Mouse (Mus musculus): ENCODE measurements around the gene Phldb2.

Gene Phldb2

DNA sequence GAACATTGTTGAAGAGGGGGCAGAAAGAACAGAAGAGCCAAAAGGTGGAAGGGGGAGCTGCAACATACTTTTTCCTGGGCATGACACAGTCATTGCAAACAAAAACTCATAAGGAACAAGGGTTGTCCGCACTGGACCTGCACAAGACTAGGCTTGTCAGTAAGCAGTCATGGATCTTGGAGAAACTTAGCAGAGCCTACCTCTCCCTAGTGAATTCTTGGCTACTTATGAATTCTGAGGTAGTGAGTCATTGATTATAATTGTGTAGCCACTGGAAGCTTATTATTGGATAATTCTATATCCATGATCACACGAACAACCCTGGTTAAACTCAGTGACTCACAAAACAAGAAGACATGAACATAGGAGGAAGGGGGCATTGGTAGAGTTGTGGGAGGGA is 7.1 kb downstream of the Phldb2 start:
- DNase-seq (ENCODE audit: low spot score), result no peak

DNA sequence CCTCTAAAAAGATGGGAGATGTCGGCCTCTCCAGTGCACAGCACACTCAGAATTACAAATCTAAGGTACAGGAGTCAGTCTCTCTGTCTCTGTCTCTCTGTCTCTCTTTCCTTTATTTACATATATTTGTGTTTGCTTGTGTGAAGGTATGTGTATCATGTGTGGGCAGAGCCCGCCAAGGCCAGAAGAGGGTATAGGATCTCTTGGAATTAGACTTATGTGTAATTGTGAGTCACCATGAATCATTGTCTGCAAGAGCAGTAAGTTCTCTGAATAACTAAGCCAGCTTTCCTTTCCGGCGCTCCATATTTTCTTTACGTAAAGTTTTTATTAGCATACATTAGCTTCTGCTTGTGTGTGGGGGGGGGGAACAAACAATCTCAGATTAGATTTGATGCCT is 7.7 kb downstream of the Phldb2 start:
- DNase-seq (ENCODE audit: low spot score), result no peak

DNA sequence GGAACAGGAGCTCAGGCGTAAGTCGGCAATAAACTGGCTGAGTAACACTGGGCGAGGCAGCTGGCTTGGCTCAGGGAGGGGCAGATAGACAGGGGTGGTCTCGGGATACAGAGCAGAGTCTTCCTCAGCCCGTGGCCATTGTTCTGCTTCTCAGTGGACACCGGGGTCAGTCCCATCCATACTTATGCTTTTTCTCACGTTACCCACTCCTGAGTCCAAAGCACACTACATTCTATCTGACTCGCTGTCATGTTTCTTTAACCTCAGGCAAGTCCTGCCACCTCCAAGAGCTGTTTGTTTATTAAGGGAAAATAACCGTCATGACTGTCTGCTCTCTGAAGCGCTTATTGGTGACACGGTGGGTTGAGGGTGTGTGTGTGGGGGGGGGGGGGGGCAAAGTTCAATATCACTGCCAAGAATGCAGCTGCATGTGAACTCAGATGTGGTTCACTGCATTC is 8.2 kb downstream of the Phldb2 start:
- DNase-seq (ENCODE audit: low spot score), result no peak

DNA sequence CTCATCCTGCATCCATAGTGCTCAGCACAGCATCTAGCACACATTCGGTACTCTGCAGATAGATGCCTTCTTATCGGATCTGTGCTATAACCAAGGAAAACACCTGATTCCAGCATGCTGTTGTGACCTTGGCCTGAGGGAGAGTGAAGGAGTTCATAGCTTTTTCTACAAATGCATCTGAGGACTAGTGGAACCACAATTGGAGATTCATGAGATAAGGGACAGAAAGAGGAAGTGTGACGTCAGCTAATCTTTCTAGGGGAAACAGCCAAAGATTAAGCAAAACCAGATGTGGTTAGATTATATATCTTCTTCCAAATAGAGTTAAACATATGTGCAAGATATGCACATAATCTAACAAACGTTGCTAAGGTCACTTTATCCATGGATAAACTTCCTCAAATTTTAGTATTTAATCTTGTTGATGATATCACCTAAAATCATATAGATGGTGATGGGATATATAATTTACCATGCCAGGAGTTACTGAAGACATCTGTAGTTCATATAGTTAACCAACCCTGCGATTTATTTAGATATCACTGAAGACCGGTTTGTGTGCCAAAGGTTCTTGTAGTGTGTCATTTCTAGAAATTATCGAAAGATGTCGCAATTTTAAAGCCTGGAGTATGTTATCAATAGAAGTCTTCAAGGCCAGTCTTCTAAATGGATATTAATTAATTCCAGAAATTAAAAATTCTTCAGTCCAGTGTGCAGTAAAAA is 11.1 kb downstream of the Phldb2 start:
- no peak for DNase-seq (ENCODE audit: low spot score)

DNA sequence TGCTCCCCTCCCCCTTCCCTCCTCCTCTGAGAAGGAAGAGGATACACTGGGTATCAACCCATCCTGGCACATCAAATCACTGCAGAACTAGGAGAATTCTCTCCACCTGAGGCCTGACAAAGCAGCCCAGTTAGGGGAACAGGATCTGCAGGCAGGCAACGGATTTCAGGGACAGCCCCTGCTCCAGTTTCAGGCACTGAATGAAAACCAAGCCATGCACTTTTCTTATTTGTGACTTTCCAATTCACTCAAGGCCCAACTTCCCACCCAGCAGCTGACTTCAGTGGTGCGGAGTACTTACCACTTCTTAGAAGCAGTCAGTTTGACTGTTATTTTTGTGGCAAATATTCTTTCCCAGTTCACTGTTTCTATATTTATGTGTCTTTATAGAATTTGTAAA is 12.7 kb downstream of the Phldb2 start:
- no peak for DNase-seq (ENCODE audit: low spot score)

DNA sequence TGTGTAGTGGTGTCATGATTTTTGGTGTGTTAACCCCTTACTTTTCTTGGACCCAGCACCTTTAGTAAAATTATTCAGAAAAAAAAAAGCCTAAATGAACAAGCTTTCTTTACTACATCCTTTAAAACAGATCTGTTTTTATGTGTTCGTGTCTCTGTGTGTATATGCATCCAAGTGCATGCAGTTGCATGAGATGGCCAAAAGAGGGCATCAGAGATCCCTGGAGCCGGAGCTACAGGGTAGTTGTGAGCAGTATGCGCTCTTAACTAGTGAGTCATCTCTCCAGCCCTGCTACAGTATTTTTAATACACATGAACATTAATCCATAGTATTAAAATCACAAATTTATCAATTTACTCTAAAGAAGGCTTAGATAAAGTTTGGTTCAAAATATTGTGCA is 14.0 kb downstream of the Phldb2 start:
- DNase-seq (ENCODE audit: low spot score), result no peak

DNA sequence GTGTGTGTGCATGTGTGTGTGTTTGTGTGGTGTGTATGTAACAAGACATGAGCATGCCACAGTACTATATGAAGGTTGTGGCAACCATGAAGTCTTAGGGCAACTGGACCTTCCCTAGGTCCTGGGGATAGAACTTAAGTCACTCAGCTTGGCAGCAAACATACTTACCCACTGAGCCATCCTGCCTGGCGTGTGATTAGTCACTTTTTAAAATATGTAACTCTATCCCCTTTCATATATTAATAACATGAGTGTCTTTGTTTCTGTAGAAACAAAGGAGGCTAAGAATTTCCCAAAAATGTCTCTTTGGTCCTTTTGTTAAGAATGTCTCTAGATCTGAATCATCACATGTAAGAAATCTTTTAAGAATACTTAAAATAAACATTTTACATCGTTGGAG is 16.0 kb downstream of the Phldb2 start:
- no peak for DNase-seq (ENCODE audit: low spot score)

DNA sequence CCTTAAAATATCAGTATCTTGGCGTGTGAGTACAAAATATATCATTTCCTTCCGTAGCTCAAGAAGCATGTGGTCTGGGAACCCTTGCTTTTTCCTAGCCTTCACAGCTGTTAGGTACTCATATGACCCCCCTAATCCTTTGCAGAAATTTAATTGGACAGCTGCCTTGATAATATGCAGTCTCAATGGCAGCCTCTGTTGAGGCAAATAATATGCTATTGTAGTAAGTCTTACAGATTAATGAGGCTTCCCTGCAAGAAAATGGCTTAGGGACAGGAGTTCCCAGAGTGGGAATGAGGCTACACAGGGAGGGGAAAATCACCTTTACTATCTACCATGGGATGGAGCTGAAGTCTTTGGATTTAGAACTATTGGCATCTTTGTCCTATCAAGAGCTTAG is 16.9 kb downstream of the Phldb2 start:
- DNase-seq (ENCODE audit: low spot score), result no peak

DNA sequence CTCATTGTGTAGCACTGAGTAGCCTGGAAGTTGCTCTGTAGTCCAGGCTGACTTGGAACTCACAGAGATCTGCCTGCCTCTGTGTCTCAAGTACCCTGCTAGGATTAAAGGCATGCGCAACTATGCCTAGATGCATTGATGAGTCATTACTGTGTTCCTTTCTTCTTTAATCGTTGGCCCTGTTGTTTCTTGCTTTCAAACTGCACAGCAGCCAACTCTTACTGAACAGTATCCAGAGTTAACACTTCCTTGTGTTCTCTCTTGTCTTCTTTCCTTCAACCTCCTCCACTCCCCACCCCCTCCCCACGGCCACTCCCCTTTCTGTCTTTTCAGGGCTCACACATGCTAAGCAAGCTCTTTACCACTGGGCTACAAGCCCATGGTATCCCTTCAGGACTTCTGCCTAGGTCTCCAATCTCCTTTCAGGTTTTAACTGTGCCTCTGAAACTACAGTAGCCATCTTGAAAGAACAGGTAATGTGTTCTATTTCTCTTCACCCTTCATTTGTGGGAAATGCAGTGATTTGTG is 17.4 kb downstream of the Phldb2 start:
- DNase-seq (ENCODE audit: low spot score), result no peak

DNA sequence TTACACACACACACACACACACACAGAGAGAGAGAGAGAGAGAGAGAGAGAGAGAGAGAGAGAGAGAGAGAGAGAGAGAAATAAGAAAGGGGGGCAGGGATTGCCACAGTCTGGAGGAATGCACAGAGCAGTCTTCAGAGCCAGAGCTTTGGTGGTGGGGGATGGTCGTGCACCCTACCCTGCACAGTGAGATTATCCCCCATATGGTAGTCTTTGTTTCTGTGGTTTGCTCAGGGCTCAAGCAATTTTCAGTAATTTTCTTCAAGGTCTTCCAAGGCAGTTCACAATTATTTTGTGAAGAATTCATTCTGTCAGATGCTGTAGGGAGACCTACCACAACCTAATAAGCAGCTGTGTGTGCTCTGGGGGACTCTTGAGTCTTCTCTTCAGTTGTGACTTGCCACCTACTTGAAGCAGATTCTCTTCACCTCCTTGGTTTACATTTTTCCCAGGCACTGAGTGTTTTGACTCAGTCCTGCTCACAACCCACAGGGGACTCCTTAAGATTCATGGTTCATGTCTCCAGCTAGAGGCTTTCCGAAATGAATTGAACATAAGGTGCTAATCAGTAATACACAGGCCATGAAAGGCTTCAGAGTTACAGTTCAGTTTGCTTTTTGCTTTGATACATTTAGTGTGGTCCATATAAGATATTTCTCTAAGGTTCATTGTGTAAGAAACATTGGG is 18.5 kb downstream of the Phldb2 start:
- no peak for DNase-seq (ENCODE audit: low spot score)

DNA sequence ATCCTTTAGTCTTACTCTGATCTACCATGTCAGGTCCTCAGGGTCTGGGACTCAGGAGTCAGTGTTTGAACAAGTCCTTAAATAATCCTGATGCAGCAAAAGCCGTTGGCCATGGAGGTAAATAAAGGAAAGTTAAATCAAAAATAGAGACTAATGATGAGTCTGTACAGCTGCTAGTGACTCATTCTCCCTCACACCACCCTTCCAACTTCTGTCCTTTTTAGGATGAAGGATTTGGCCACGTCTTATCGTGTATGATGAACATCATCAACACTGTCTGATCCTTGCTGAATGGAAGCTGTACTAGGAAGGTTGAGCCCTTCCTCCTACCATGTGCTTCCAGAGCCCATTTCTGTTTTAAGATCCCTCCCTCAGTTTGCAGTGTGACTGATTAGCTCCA is 23.1 kb downstream of the Phldb2 start:
- DNase-seq (ENCODE audit: low spot score), result no peak

DNA sequence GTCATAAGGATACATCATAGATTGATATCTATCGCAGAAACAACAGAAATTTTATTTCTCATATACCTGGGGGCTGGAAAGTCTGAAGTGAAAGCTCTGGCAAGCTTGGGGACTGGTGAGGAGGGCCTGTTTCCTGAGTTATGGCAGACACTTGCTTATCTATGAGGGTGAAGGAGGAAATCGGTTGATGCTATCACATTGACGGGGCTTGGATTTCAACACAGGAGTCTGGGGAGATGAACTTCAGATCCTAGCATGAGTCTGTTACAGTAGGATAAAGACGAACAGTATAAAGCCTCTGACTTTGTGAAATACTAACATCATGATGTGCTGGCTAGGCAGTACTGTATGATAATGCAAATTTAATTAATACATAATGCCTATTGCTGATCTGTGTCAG is 25.3 kb downstream of the Phldb2 start:
- no peak for DNase-seq (ENCODE audit: low spot score)

DNA sequence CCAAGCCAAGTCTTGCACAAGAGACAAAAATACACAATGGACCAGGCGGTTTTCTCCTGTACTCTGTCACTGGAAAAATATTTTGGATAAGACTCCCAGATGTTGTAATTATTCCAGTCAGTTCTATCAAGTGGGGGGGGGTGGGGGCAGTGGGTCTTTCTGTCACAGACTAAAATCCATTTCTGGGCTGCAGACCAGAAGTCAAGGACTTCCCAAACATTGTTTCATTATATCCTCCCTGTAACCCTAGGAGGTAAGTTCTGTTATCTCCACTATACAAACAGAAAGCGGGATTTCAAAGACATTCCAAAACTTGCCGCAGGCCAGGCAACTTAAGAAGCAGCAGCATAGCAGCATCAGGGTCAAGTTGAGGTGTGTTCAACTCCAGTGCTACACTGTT is 25.8 kb downstream of the Phldb2 start:
- no peak for DNase-seq (ENCODE audit: low spot score)

DNA sequence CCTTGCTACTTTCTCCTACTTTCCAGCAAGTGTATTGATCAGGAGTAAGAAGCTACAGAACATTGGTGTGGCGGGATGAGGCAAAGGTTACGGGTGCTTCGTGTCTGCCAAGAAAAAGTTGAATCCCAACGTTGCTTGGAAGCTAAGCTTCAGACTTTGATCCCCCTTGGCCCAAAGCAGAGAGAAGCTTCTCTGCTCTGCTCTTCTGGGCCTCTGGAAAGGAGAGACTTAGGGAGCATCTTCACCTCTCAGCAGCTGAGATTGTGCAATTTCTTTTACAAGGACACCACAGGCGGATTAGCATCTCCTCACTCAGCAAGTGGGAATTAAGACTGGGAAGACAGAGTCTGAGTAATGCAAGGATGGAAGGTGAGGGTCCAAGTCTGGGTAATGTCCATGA is 26.5 kb downstream of the Phldb2 start:
- no peak for DNase-seq (ENCODE audit: low spot score)

DNA sequence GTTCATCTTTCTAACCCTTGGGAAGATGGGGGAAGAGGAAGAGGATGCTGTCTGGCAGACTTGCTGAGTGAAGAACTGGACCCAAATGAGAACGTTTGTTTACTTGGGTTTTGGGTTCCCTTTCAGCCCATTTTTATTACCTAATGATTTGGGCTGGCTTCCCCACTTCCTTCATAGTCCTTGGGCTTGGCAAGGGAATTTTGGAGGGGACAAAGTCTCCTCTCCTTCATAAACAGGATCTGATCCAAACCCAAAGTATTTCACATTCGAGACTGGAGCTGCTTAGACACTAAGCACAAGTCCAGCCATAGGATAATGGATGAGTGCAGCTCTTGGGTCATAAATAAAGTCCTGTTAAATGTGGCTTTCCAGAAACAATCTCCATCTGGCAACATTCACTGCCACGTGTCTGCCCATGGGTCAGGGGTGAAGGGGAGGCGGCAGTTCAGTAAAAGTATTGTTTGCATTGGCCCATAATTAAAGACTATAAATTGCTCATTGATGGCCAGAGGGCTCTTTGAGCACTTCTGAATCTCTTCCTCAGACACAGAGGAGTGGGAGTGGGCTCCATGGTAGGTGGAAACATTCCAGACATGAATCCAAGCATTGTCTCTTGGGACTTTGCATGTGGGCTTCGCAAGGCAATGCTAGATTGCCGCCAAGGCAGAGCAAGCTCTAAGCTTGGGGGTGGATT is 29.5 kb downstream of the Phldb2 start:
- no peak for DNase-seq (ENCODE audit: low spot score)

DNA sequence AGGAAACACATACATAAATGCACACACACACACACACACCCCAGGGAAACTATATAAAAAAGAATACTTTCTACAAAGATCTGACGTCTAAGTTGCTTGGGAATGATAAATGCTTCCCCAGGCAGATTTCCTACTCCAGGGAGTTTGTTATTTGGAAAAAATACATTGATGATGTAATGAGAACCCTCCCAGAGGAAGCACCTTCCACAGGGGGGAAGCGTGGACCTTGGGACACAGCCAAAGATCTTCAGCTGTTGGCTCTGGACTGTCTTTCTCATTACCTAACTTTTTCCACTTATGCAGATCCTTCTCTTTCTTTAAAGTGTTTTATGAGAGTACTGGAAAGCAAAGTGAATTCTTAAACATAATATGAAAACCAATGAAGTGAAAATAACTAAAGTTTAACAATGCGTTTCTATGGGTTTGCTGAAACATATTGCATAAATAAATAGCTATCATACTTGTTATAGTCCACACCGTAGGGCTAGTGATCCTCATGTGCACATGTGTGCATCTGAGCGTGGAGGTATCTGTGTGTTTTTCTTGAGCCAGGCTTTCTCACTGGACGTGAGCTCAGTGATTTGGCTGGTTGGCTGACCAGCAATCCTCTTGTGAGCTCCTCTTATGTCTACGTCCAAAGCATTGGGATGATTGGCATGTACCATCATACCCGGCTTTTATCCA is 30.7 kb downstream of the Phldb2 start:
- no peak for DNase-seq (ENCODE audit: low spot score)

DNA sequence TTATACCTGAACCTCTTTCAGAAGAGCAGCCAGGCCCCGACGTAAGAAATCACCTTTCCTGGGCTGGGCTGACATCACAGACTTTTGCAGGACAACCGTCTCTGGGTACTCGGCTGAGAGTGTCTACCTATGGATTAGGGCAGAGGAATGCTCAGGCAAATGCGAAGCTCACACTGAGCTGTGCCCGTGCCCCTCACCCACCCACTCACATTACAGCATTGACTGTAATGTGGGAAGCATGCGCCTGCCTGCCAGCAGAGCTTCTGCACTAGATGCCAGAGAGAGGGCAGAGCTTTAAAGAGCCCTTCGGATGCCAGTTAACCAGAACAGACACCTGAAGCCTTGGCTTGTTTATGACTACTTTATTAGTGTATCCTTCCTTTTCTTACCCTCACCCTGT is 33.8 kb downstream of the Phldb2 start:
- DNase-seq (ENCODE audit: low spot score), result no peak

DNA sequence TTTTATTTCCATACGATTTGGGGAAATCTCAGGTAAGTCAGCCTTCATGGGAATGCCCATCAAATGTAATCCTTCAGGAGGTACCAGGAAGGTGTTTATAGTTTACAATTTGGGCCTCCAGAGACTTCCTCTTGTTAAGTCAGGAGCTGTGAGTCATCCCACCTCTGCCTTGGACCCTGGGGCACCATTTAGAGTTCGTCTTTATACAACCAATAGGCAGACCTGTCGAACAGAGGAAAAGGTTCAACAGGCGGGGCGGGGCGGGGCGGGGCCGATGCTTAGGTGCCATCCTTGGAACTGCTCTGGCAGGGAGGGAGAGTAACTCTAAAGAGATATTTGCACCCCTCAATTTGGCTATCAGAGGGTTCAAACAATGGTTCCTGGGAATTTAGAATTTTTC is 49.8 kb downstream of the Phldb2 start:
- no peak for DNase-seq (ENCODE audit: low spot score)

DNA sequence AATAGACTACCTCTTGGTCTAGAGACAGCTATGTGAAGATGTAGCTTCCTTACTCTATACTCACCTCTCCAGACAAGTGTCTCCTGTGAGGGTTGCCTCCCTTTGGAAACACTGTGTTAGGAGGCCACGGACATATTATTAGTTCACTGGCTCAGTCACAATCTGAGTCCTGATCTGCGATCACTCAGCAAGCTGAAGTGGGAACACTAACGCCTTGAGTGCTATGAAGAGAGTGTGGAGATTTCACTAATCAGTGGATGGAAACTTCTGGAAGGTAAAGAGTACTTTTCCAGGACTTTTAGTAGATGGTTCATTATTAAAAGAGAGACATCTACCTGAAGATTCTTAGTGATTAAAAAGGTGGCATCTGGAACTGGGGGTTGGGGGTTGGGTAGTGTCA is 54.9 kb downstream of the Phldb2 start:
- no peak for DNase-seq (ENCODE audit: low spot score)

DNA sequence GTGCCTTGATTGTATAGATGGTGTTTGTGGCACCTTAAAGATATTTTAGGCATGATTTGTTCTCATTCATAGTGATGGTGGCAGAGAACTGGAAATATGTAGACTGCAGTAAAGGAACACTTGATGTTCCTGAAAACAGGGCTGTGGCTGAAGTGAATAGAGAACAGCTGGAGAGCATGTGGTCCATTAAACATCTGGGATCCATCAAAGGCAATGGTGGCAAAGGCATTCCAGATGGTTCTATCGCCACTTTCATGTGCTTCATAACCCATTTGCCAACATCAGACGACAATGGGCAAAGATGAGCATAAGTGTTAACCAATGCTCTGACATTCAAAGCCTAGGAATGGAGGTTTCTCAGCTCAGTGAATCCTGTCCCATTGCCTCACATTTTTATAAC is 56.8 kb downstream of the Phldb2 start:
- DNase-seq (ENCODE audit: low spot score), result no peak

DNA sequence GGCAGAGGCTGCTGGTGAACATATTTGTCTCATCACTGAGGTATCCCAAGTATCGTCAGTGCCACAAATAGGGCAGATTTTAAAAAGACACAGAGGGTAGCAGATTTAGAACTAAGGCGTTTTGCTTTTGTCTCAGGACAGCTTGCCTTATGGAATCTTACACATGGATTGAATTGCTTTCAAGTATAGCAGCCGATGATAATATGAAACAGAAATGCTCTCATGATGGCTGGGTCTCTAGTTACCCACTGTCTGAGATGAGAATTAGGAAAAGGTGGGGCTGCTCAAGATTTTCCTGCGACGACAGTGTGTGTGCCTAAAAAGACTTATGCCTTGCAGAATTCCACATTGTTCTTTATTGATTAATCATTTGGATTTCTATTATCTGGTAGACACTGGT is 58.4 kb downstream of the Phldb2 start:
- DNase-seq (ENCODE audit: low spot score), result no peak

DNA sequence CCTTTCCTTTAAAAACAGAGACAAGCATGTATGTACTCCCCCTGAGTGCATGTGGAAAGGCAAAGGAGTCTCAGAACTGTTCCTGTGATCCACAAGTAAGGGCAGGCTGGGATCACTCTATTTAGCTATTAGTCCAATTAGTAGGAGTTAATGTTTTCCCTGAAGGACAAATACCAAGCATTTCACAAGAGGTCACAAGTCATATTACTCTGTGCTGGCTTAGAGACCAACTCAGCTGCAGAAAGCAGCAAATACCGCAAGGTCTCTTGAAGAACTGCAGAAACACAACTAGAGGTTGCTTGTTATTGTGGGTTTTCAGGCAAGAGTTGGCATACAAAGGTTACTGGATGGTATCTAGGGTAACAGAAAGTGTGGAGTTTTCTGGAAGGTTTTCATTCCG is 59.6 kb downstream of the Phldb2 start:
- no peak for DNase-seq (ENCODE audit: low spot score)

DNA sequence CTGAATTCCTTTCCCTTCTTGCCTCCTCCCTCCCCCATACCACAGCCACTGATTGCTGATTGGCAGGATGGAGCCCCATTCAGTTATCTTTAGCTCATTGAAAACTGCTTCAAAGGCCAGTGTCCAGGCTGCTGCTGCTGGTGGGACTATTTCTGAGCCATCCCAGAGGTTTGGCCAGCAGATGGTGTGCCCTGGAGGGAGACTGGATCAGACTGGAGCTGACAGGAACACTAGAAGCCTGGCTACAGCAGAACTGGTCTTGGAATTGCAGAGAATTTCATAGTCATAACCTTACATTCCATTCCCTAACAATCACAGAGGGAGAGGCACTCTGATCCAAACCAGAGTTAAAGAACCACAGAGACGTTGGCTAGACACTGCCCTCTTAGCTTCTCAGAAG is 60.5 kb downstream of the Phldb2 start:
- DNase-seq (ENCODE audit: low spot score), result no peak
